Mouse (Mus musculus) T-helper 2 cell (primary cell): ENCODE data around the gene Usp7.

Experiments
- in situ Hi-C: fragments of 300-600 bp; cut with MboI, MseI; formaldehyde crosslinking; loops from one replicate; pipeline ENCODE4 v1.15.1; 2025; ENCODE audit warnings: high pct_unique_total_duplicates

Usp7 gene

DNA sequence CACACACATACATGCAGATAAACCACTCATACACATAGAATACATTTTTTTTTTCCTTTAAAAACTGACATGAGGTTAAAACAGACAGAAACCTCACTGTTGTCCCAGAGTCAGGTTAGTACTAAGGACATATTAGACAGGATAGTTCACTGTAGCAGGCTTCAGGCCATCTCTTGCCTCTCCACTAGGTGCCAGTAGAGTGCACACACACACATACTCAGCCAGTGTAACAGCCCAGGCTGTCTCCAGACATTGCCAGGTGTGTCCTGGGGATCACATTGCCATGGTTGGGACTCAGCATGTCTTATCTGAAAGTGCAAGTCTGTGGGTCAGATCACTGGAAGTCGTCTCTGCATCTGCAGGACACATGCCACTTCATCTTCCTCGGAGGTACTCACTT, 148.3 kb downstream of the Usp7 start:
- in situ Hi-C loops: no loop called here
